Mouse (Mus musculus): ENCODE results near the gene Dda1. TPM values are rescaled to one million over a fixed set of nuclear protein-coding genes. Genes with fewer than 3 reads are reported as not detected.

Gene Dda1
- polyA plus RNA-seq, 1 experiment from 2014 or later: 93.7 TPM

DNA sequence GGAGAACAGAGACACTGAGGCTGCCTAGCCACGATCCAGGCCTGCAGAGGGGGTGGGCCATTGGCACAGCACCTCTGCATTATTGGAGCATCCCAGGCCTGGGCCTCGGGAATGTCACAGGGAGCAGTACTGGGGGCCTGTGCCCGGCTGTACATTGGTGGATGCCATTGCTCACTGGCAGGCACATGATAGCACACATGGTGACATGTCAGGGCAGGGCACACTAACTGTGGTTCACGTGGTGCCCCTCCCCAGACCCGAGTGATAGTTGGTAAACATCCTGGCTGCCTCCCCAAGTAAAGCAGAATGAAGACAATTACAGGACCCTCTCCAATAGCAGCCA, 1.9 kb downstream of the Dda1 start:
- ATAC-seq (replicated peaks; ENCODE audit: low FRiP score, low read depth): no peak
- Histone ChIP-seq H3K9me3 (replicated peaks; ENCODE audit: low read length) (no peaks in the 10 kb centered on the region), H3K4me3 (replicated peaks; ENCODE audit: low read depth, low read length) (no peak overlapping the region), H3K27ac (no peak overlapping the region), H3K27me3 (ENCODE audit: insufficient read depth, low read length) (no peaks in the 10 kb centered on the region), H3K4me2 (ENCODE audit: low read length) (0 out of 2 replicates have a peak overlapping the region, but pooled peaks have one; percentile 93), H3K9ac (ENCODE audit: low read depth, low read length) (no peak overlapping the region), H3K36me3 (ENCODE audit: insufficient read depth, low read length) (peaks cover 21% of the 10 kb centered on the region), H3K4me1 (replicated peaks; ENCODE audit: insufficient read depth, low read length) (peaks cover 8% of the 10 kb centered on the region; the same call in 1 of the 2 replicates)
- TF ChIP-seq CTCF (IDR thresholded peaks at IDR 0.05; ENCODE audit: low read depth): no peak
- WGBS: 73% methylated on average over 5 of the region's 5 CpGs
- DNase-seq (ENCODE audit: low spot score): no peak

DNA sequence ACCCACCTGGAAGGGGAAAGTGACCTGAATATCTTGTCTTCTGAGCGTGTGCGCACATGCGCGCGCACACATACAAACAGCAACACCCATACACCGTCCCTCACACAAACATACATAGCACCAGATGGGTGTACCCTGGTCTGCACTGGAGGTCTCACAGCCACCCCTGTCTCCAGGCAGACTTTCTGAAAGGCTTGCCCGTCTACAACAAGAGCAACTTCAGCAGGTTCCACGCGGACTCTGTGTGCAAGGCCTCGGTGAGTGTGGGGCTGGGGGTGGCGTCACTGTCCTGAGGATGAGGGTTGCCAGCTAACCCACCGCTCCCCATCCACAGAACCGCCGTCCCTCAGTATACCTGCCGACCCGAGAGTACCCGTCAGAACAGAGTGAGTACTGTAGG, 2.9 kb downstream of the Dda1 start:
- 95% methylated on average over 17 of the region's 17 CpGs for WGBS
- no peak for DNase-seq (ENCODE audit: low spot score)
- no peak for ATAC-seq (replicated peaks; ENCODE audit: low FRiP score, low read depth)
- no peaks in the 10 kb centered on the region for H3K9me3 ChIP-seq (replicated peaks; ENCODE audit: low read length)
- TF ChIP-seq CTCF (IDR thresholded peaks at IDR 0.05; ENCODE audit: low read depth): no peak
- peaks cover 21% of the 10 kb centered on the region for H3K36me3 ChIP-seq (ENCODE audit: insufficient read depth, low read length)
- H3K9ac ChIP-seq (ENCODE audit: low read depth, low read length): no peak overlapping the region
- no peak overlapping the region for H3K4me3 ChIP-seq (replicated peaks; ENCODE audit: low read depth, low read length)
- peaks cover 7% of the 10 kb centered on the region; the same call in 1 of the 2 replicates for H3K4me1 ChIP-seq (replicated peaks; ENCODE audit: insufficient read depth, low read length)
- H3K27ac ChIP-seq: no peak overlapping the region
- H3K27me3 ChIP-seq (ENCODE audit: insufficient read depth, low read length): no peaks in the 10 kb centered on the region
- no peak overlapping the region for H3K4me2 ChIP-seq (ENCODE audit: low read length)

DNA sequence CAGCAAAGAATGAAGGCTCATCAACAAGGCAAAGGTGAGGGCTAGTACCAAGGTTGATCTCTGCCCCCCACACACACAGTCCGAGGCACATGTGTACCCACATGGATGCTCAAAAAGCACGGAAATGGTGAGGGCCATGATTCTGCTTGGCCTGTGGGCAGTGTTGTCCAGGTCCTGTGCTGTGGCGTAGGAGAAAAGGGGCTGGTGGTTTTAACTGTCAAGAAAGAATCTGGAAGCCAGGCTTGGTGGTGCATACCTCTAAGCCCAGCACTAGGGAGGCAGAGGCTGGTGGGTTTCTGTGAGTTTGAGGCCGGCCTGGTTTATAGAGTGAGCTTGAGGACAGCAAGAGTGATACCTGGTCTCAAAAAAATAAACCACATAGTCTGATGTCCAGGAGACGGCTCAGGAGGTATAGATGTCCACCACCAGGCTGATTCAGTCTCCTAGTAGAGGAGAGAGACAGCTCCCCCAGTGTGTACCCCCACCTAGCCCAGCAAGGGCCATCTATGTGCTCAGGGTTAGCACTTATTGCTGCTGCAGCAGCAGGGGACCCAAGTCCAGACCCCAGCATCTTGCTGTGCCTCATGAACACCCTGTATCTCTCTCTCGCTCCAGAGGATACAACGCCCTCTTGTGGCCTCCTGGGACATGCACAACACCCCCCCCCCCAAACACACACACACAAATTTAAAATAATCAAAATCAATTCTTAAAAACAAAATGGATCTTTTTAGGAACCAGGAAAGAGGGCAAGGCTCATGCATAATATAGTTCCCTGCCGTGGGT, 3.8 kb downstream of the Dda1 start:
- ATAC-seq (replicated peaks; ENCODE audit: low FRiP score, low read depth) (no peak), DNase-seq (ENCODE audit: low spot score) (no peak)
- H3K9ac ChIP-seq (ENCODE audit: low read depth, low read length): no peak overlapping the region
- no peaks in the 10 kb centered on the region for H3K27me3 ChIP-seq (ENCODE audit: insufficient read depth, low read length)
- no peak overlapping the region for H3K4me2 ChIP-seq (ENCODE audit: low read length)
- peaks cover 7% of the 10 kb centered on the region; the same call in 1 of the 2 replicates for H3K4me1 ChIP-seq (replicated peaks; ENCODE audit: insufficient read depth, low read length)
- TF ChIP-seq CTCF (IDR thresholded peaks at IDR 0.05; ENCODE audit: low read depth): peak; percentile 51
- peaks cover 21% of the 10 kb centered on the region for H3K36me3 ChIP-seq (ENCODE audit: insufficient read depth, low read length)
- 87% methylated on average over 8 of the region's 8 CpGs for WGBS
- no peak overlapping the region for H3K27ac ChIP-seq
- H3K4me3 ChIP-seq (replicated peaks; ENCODE audit: low read depth, low read length): no peak overlapping the region
- no peaks in the 10 kb centered on the region for H3K9me3 ChIP-seq (replicated peaks; ENCODE audit: low read length)

DNA sequence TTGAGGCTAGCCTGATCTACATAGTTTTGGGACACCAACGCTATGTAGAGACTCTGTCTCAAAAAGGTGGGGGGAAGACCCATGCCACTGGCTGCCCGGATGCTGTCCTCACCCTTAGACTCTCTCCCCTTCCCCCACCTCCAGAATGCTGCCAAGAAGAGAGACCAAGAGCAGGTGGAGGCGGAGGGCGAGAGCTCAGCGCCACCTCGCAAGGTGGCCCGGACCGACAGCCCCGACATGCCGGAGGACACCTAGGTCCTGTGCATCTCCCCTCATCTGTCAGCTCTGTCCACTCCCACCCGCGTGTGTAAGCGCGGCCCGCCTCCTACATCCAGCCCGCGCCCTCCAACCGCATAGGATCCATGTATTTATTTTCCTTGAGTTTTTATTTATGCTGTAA, 5.3 kb downstream of the Dda1 start:
- H3K4me3 ChIP-seq (replicated peaks; ENCODE audit: low read depth, low read length): no peak overlapping the region
- no peak overlapping the region for H3K27ac ChIP-seq
- no peak for DNase-seq (ENCODE audit: low spot score)
- peaks cover 7% of the 10 kb centered on the region; the same call in 1 of the 2 replicates for H3K4me1 ChIP-seq (replicated peaks; ENCODE audit: insufficient read depth, low read length)
- no peak overlapping the region for H3K9ac ChIP-seq (ENCODE audit: low read depth, low read length)
- peaks cover 21% of the 10 kb centered on the region for H3K36me3 ChIP-seq (ENCODE audit: insufficient read depth, low read length)
- H3K9me3 ChIP-seq (replicated peaks; ENCODE audit: low read length): no peaks in the 10 kb centered on the region
- no peak overlapping the region for H3K4me2 ChIP-seq (ENCODE audit: low read length)
- no peak for ATAC-seq (replicated peaks; ENCODE audit: low FRiP score, low read depth)
- no peaks in the 10 kb centered on the region for H3K27me3 ChIP-seq (ENCODE audit: insufficient read depth, low read length)
- no peak for TF ChIP-seq CTCF (IDR thresholded peaks at IDR 0.05; ENCODE audit: low read depth)
- WGBS: 90% methylated on average over 18 of the region's 18 CpGs

DNA sequence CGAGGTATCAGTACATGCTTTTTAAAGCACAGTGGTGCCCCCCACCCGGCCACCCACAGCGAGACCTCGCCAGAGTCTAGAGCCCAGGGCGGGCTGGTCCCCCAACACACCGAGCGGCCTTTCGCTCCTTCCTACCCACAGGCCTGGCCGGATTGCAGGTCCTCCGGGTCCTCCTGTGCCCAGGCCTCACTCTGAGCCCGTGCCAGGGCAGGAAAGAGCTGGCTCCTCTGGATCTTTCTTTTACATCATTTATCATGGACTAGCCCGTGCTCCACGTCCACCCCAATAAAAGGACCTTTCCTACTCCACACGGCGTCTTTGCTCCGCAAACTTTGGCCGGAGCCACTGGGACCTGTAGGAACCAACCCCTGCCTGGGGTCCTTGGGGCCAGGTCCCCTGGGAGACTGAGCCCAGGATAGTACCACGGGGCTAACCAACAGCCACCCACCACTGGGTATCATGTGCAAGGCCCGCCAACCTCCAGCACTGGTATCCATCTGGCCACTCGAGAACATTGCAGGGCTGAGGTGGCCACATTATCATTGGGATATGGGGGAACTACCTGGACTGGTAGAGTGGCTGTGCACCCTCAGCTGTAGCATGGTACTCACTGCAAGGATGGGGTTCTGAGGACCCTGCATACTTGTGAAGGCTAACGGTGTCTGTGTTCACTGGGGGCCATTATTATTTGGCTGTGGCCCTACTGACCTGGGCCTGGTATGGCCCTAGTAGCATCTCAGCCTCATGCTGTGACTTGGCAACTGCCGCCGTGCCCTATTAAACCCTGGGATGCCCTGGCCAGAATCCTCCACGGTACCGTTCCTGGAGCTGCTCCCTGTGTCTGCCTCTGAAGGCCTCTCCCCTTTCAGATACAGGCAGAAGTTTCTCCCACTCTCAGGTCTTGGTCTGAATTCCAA, 6.0 kb downstream of the Dda1 start:
- ATAC-seq (replicated peaks; ENCODE audit: low FRiP score, low read depth) (no peak), DNase-seq (ENCODE audit: low spot score) (no peak)
- Histone ChIP-seq H3K36me3 (ENCODE audit: insufficient read depth, low read length) (peaks cover 21% of the 10 kb centered on the region), H3K4me2 (ENCODE audit: low read length) (no peak overlapping the region), H3K9me3 (replicated peaks; ENCODE audit: low read length) (no peaks in the 10 kb centered on the region), H3K9ac (ENCODE audit: low read depth, low read length) (no peak overlapping the region), H3K4me1 (replicated peaks; ENCODE audit: insufficient read depth, low read length) (peaks cover 2% of the 10 kb centered on the region; the same call in 1 of the 2 replicates), H3K27ac (no peak overlapping the region), H3K27me3 (ENCODE audit: insufficient read depth, low read length) (no peaks in the 10 kb centered on the region), H3K4me3 (replicated peaks; ENCODE audit: low read depth, low read length) (no peak overlapping the region)
- TF ChIP-seq CTCF (IDR thresholded peaks at IDR 0.05; ENCODE audit: low read depth): no peak
- WGBS: 87% methylated on average over 25 of the region's 25 CpGs

DNA sequence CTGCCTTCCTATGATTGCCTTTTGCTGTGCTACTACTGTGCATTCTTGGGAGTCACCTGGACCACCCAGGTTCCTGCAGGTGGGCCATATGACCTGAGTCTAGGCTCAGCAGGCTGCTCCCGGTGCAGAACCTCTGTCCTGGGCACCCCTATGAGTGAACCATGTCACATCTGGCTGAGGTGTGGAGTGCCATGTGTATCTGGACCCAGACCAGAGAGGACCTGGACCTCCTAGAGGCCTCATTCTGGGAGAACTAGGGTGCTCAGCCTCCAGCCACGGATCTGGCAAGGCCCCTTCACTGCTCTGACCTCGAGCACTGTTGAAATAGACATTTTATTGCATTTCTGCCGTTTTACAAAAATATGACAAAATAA, 6.7 kb downstream of the Dda1 start:
- DNase-seq (ENCODE audit: low spot score) (no peak), ATAC-seq (replicated peaks; ENCODE audit: low FRiP score, low read depth) (no peak)
- H3K36me3 ChIP-seq (ENCODE audit: insufficient read depth, low read length): peaks cover 21% of the 10 kb centered on the region
- 16% methylated on average over 4 of the region's 4 CpGs for WGBS
- H3K27ac ChIP-seq: no peak overlapping the region
- peak overlapping the region; percentile 68; the same call in 1 of the 2 replicates for H3K9ac ChIP-seq (ENCODE audit: low read depth, low read length)
- H3K4me2 ChIP-seq (ENCODE audit: low read length): peak overlapping the region; percentile 90
- no peak for TF ChIP-seq CTCF (IDR thresholded peaks at IDR 0.05; ENCODE audit: low read depth)
- H3K4me1 ChIP-seq (replicated peaks; ENCODE audit: insufficient read depth, low read length): no peaks in the 10 kb centered on the region; the same call in 1 of the 2 replicates
- no peaks in the 10 kb centered on the region for H3K9me3 ChIP-seq (replicated peaks; ENCODE audit: low read length)
- peak overlapping the region; percentile 63 for H3K4me3 ChIP-seq (replicated peaks; ENCODE audit: low read depth, low read length)
- H3K27me3 ChIP-seq (ENCODE audit: insufficient read depth, low read length): no peaks in the 10 kb centered on the region

Data from kidney, postnatal 0 days (tissue).